Comparison of ENCODE assay signal across 27 mouse cellular contexts in the genomic region with DNA sequence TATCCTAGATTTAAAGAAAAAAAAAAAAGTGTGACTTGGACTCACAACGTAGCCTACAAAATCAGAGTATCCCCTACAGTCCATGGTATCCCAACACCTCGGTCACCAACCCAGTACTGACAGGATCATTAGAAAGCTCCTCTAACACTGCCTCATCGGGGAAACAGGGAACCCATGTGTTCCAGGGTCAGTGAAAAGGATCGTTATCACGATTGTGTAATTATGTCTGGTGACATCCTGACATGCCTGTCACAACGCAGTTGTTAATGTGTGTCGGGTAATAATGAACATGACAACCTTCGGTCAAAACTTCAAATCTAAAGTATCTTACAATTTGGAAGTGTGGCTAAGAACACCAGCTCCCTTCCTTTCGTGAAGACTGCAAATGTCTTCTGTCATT.
"Had no signal": no experiment of that assay in that cellular context is flagged by ENCODE, and none has a peak within 500 bp of the region (broad histone marks: within the 10 kb centered on the region; RNA-seq: fewer than 3 reads in every experiment).

No protein-coding gene starts in this region.

- H3K9me3 ChIP-seq: hindbrain, embryonic 10.5 days; hindbrain, embryonic 12.5 days; intestine, embryonic 15.5 days; limb, embryonic 10.5 days; limb, embryonic 12.5 days; liver, embryonic 13.5 days; liver, embryonic 15.5 days had no signal

- DNase-seq: gastrocnemius, adult 2 months; gastrocnemius, postnatal 10 days; gastrocnemius, postnatal 25 days; heart, adult 11 months; heart, adult 2 months; heart, postnatal 10 days; heart, postnatal 4 days; kidney, adult 18-20 months; kidney, adult 8-10 months; kidney, postnatal 10 days; kidney, postnatal 25 days; kidney, postnatal 4 days; liver, embryonic 13.5 days had no signal

- H3K4me1 ChIP-seq: hindbrain, embryonic 10.5 days; hindbrain, embryonic 12.5 days; intestine, embryonic 15.5 days; liver, embryonic 13.5 days; liver, embryonic 15.5 days had no signal

- H3K27ac ChIP-seq: gastrocnemius, adult 2 months; heart, adult 2 months; hindbrain, embryonic 10.5 days; hindbrain, embryonic 12.5 days; hindbrain, embryonic 14.5 days; intestine, embryonic 15.5 days; layer of hippocampus, adult 2 months; left cerebral cortex, adult 2 months; limb, embryonic 10.5 days; limb, embryonic 12.5 days; liver, embryonic 13.5 days; liver, embryonic 15.5 days had no signal

- H3K4me3 ChIP-seq: gastrocnemius, adult 2 months; heart, adult 2 months; hindbrain, embryonic 10.5 days; hindbrain, embryonic 12.5 days; intestine, embryonic 15.5 days; layer of hippocampus, adult 2 months; left cerebral cortex, adult 2 months; limb, embryonic 10.5 days; limb, embryonic 12.5 days; liver, embryonic 13.5 days; liver, embryonic 15.5 days had no signal

- H3K4me2 ChIP-seq: heart, embryonic 11.5 days; hindbrain, embryonic 12.5 days; hindbrain, embryonic 14.5 days; intestine, embryonic 15.5 days; limb, embryonic 12.5 days; liver, embryonic 11.5 days; liver, embryonic 13.5 days; liver, embryonic 15.5 days had no signal

- H3K27me3 ChIP-seq: hindbrain, embryonic 12.5 days; intestine, embryonic 15.5 days; limb, embryonic 12.5 days; liver, embryonic 13.5 days; liver, embryonic 15.5 days had no signal

- ATAC-seq: hindbrain, embryonic 16.5 days; inflammation-experienced regulatory T-cells, adult 6 months; intestine, embryonic 15.5 days; intestine, postnatal 0 days had no signal

- H3K36me3 ChIP-seq: hindbrain, embryonic 10.5 days; hindbrain, embryonic 12.5 days; intestine, embryonic 15.5 days; limb, embryonic 10.5 days; limb, embryonic 12.5 days; liver, embryonic 13.5 days; liver, embryonic 15.5 days had no signal

- H3K9ac ChIP-seq: hindbrain, embryonic 12.5 days; hindbrain, embryonic 14.5 days; intestine, embryonic 15.5 days; limb, embryonic 12.5 days; liver, embryonic 13.5 days; liver, embryonic 15.5 days had no signal
